Mouse (Mus musculus): ENCODE measurements around the gene Myoz1. TPM values are rescaled to one million over a fixed set of nuclear protein-coding genes. Genes with fewer than 3 reads are reported as not detected.

Gene Myoz1
- total and polyA plus RNA-seq, 3 experiments: 0.15 TPM; not detected in 1

GRCm38 (mm10) chr14:20673735-20674063 is 17.4 kb upstream of the Myoz1 start (continued):
- TF ChIP-seq CTCF (IDR thresholded peaks at IDR 0.05 in 2 of 3, conservative IDR thresholded peaks at IDR 0.05 in 1 of 3; ENCODE audit: control insufficient read depth in 1 of 3, insufficient read depth in 1 of 3, low read depth in 2 of 3, low read length in 3 of 3, poor library complexity in 1 of 3, severe bottlenecking in 1 of 3) (no peak), GATA1 (IDR thresholded peaks at IDR 0.05; ENCODE audit: low read depth, low read length) (no peak), CHD1 (IDR thresholded peaks at IDR 0.05; ENCODE audit: low read depth, low read length) (no peak), BHLHE40 (IDR thresholded peaks at IDR 0.05; ENCODE audit: borderline replicate concordance, low read depth, low read length) (no peak), ETS1 (IDR thresholded peaks at IDR 0.05; ENCODE audit: low read depth, low read length) (peak; percentile 11; the same call in 1 of the 2 replicates), ELF1 (IDR thresholded peaks at IDR 0.05; ENCODE audit: low read depth, low read length) (no peak), RAD21 (IDR thresholded peaks at IDR 0.05; ENCODE audit: low read depth, low read length) (no peak), ZC3H11A (IDR thresholded peaks at IDR 0.05; ENCODE audit: low read depth, low read length) (no peak)

GRCm38 (mm10) chr14:20672990-20673389 is 16.6 kb upstream of the Myoz1 start:
- Histone ChIP-seq H3K9me3 (replicated peaks; ENCODE audit: insufficient read depth, low read length) (no peaks in the 10 kb centered on the region), H3K4me3 (ENCODE audit: control insufficient read depth in 1 of 2, insufficient read depth in 1 of 2, low read depth in 2 of 2, low read length in 2 of 2) (peak overlapping the region in 1 of 2 experiments; percentile 54; a peak in 1 of 4 replicates), H3K27me3 (ENCODE audit: control insufficient read depth in 1 of 2, insufficient read depth in 2 of 2, low read length in 2 of 2) (no peaks in the 10 kb centered on the region), H3K36me3 (ENCODE audit: control insufficient read depth in 1 of 2, insufficient read depth in 2 of 2, low read length in 2 of 2) (peaks cover 12 to 19% of the 10 kb centered on the region in 2 experiments), H3K4me1 (ENCODE audit: control insufficient read depth in 1 of 2, insufficient read depth in 2 of 2, low read length in 2 of 2) (peaks cover 8 to 11% of the 10 kb centered on the region in 2 experiments), H3K79me2 (ENCODE audit: control insufficient read depth, insufficient read depth, low read length, poor library complexity) (peaks cover 17% of the 10 kb centered on the region), H3K27ac (ENCODE audit: control insufficient read depth, low read depth, low read length) (peak overlapping the region; percentile 59), H3K9ac (ENCODE audit: control insufficient read depth, low read depth, low read length, poor library complexity, severe bottlenecking) (peak overlapping the region; percentile 77)
- TF ChIP-seq MYC (IDR thresholded peaks at IDR 0.05; ENCODE audit: low read depth, low read length) (peak; percentile 71; the same call in 1 of the 2 replicates), NRF1 (IDR thresholded peaks at IDR 0.05; ENCODE audit: insufficient read depth, low read depth, low read length, poor library complexity, severe bottlenecking) (no peak), ETS1 (IDR thresholded peaks at IDR 0.05; ENCODE audit: low read depth, low read length) (0 out of 2 replicates have a peak, but pooled peaks have one; percentile 39), CHD1 (IDR thresholded peaks at IDR 0.05; ENCODE audit: low read depth, low read length) (0 out of 2 replicates have a peak, but pooled peaks have one; percentile 20), SMC3 (IDR thresholded peaks at IDR 0.05; ENCODE audit: low read depth, low read length) (peak; percentile 70), SIN3A (IDR thresholded peaks at IDR 0.05; ENCODE audit: low read length) (peak; percentile 46; the same call in 1 of the 2 replicates), MAFK (IDR thresholded peaks at IDR 0.05; ENCODE audit: borderline replicate concordance, low read depth, low read length) (no peak), ZC3H11A (IDR thresholded peaks at IDR 0.05; ENCODE audit: low read depth, low read length) (peak; percentile 40), MXI1 (IDR thresholded peaks at IDR 0.05; ENCODE audit: low read depth, low read length) (0 out of 2 replicates have a peak, but pooled peaks have one; percentile 20), CTCF (IDR thresholded peaks at IDR 0.05 in 2 of 3, conservative IDR thresholded peaks at IDR 0.05 in 1 of 3; ENCODE audit: control insufficient read depth in 1 of 3, insufficient read depth in 1 of 3, low read depth in 2 of 3, low read length in 3 of 3, poor library complexity in 1 of 3, severe bottlenecking in 1 of 3) (peak; percentile 57 to 75 (median 74)), USF2 (IDR thresholded peaks at IDR 0.05; ENCODE audit: borderline replicate concordance in 1 of 2, insufficient read depth in 1 of 2, low read depth in 1 of 2, low read length in 2 of 2) (no peak), GATA1 (IDR thresholded peaks at IDR 0.05; ENCODE audit: low read depth, low read length) (no peak), MAX (IDR thresholded peaks at IDR 0.05; ENCODE audit: low read length) (no peak; the same call in 1 of the 2 replicates), JUND (IDR thresholded peaks at IDR 0.05; ENCODE audit: low read depth, low read length) (peak; percentile 54; the same call in 1 of the 2 replicates), MAZ (IDR thresholded peaks at IDR 0.05; ENCODE audit: low read depth, low read length) (0 out of 2 replicates have a peak, but pooled peaks have one; percentile 49), ZNF384 (IDR thresholded peaks at IDR 0.05; ENCODE audit: low read depth, low read length) (no peak; the same call in none of the 2 replicates), RAD21 (IDR thresholded peaks at IDR 0.05; ENCODE audit: low read depth, low read length) (peak; percentile 66), POLR2AphosphoS5 (IDR thresholded peaks at IDR 0.05; ENCODE audit: borderline replicate concordance, low read depth, low read length) (no peak), EP300 (IDR thresholded peaks at IDR 0.05; ENCODE audit: low read depth in 1 of 2, low read length in 2 of 2) (peak; percentile 8 to 15; a peak in 1 of 4 replicates), ELF1 (IDR thresholded peaks at IDR 0.05; ENCODE audit: low read depth, low read length) (0 out of 2 replicates have a peak, but pooled peaks have one; percentile 12), MYB (IDR thresholded peaks at IDR 0.05; ENCODE audit: low read depth, low read length) (0 out of 2 replicates have a peak, but pooled peaks have one; percentile 19), HCFC1 (IDR thresholded peaks at IDR 0.05; ENCODE audit: low read depth, low read length) (0 out of 2 replicates have a peak, but pooled peaks have one; percentile 35)
- DNase-seq (ENCODE audit: low read depth, low spot score): peak; percentile 88
